Mouse (Mus musculus): ENCODE data around the gene Fez2. TPM values are rescaled to one million over a fixed set of nuclear protein-coding genes. Genes with fewer than 3 reads are reported as not detected.

Fez2 gene
- polyA plus RNA-seq, 1 experiment from 2014 or later: 35.5 TPM

DNA sequence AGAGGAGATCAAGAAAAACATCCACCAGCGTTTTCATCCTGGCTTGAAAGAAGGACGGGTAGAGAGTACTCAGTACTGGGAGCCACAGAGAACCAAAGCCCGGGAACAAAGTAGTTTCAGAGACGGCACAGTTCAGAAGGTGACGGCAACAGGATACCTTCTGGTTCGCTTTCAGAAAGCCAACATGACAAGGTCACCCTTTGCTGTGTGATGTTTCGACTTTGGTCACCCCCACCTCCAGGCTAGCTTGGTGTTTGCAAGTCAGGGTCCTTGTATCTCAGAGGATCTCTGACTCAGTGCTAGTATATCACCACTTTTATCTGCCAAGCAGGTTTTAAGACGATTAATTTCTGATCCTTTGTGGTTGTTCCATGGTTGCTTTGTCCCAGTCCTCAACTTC, 7.1 kb upstream of the Fez2 start:
- Histone ChIP-seq H3K4me3 (ENCODE audit: low read length) (no peak overlapping the region), H3K4me2 (ENCODE audit: low read depth, low read length) (no peak overlapping the region), H3K4me1 (replicated peaks; ENCODE audit: control insufficient read depth, insufficient read depth, low read length) (no peaks in the 10 kb centered on the region), H3K9ac (ENCODE audit: low read length) (no peak overlapping the region), H3K9me3 (ENCODE audit: control insufficient read depth, low read length) (peaks cover 4% of the 10 kb centered on the region; the same call in 1 of the 2 replicates), H3K36me3 (ENCODE audit: control insufficient read depth, insufficient read depth, low read length) (no peaks in the 10 kb centered on the region), H3K27me3 (ENCODE audit: control insufficient read depth, insufficient read depth, low read depth, low read length) (no peaks in the 10 kb centered on the region), H3K27ac (ENCODE audit: low read length) (no peak overlapping the region)
- ATAC-seq (ENCODE audit: low read depth): no peak
- WGBS: 72% methylated on average over 8 of the region's 8 CpGs

DNA sequence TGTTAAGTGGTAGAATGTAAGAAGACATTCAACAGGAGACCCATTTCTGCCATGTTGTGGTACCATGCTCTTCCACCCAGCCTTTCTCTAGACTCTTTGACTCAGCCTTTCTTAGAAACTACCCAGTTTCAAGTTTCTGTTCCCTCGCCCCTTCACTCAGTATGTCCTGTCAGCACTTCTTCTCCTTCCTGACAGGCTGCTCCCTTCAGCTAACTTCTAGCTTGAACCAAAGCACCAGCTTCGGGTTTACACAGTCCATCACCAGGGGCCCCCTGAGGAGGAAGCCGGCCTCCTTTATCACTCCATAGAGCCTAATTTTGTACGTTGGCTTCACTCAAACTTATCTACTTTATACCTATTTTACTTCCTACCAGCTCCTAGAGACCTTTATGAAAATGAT, 1.3 kb upstream of the Fez2 start:
- ATAC-seq (ENCODE audit: low read depth): no peak
- H3K27me3 ChIP-seq (ENCODE audit: control insufficient read depth, insufficient read depth, low read depth, low read length): no peaks in the 10 kb centered on the region
- WGBS: 66% methylated on average over 4 of the region's 4 CpGs

DNA sequence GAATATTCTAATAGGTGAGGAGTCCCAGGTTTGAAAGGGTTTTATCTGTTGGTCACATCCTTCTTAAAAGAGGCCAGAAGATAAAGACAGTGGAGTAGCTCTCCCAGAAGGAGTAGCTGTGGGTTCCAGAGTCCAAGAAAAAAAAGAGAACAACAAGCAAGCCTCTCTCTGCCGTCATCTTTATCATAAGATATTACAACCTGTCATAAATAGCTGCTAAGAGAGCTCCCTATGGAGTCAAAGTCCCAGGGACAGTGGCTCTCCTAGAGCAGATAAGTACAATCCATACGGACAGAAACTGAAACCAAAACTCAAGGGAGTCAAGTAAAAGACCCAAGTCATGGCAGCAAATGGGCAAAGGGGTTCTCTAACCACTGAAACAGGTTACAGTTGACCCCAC, 2.7 kb downstream of the Fez2 start:
- no peak overlapping the region for H3K4me3 ChIP-seq (ENCODE audit: low read length)
- H3K9me3 ChIP-seq (ENCODE audit: control insufficient read depth, low read length): no peaks in the 10 kb centered on the region
- no peak overlapping the region for H3K9ac ChIP-seq (ENCODE audit: low read length)
- no peak overlapping the region for H3K4me2 ChIP-seq (ENCODE audit: low read depth, low read length)
- peaks cover 9% of the 10 kb centered on the region; the same call in 1 of the 2 replicates for H3K4me1 ChIP-seq (replicated peaks; ENCODE audit: control insufficient read depth, insufficient read depth, low read length)
- 85% methylated on average over 2 of the region's 2 CpGs for WGBS
- H3K27me3 ChIP-seq (ENCODE audit: control insufficient read depth, insufficient read depth, low read depth, low read length): no peaks in the 10 kb centered on the region
- ATAC-seq (ENCODE audit: low read depth): no peak
- H3K36me3 ChIP-seq (ENCODE audit: control insufficient read depth, insufficient read depth, low read length): no peaks in the 10 kb centered on the region
- no peak overlapping the region for H3K27ac ChIP-seq (ENCODE audit: low read length)

More for the DNA sequence above, 1.3 kb upstream of the Fez2 start:
- Histone ChIP-seq H3K36me3 (ENCODE audit: control insufficient read depth, insufficient read depth, low read length) (no peaks in the 10 kb centered on the region), H3K9ac (ENCODE audit: low read length) (no peak overlapping the region), H3K4me2 (ENCODE audit: low read depth, low read length) (no peak overlapping the region), H3K9me3 (ENCODE audit: control insufficient read depth, low read length) (no peaks in the 10 kb centered on the region), H3K4me3 (ENCODE audit: low read length) (no peak overlapping the region), H3K4me1 (replicated peaks; ENCODE audit: control insufficient read depth, insufficient read depth, low read length) (peaks cover 6% of the 10 kb centered on the region; the same call in 1 of the 2 replicates), H3K27ac (ENCODE audit: low read length) (no peak overlapping the region)

DNA sequence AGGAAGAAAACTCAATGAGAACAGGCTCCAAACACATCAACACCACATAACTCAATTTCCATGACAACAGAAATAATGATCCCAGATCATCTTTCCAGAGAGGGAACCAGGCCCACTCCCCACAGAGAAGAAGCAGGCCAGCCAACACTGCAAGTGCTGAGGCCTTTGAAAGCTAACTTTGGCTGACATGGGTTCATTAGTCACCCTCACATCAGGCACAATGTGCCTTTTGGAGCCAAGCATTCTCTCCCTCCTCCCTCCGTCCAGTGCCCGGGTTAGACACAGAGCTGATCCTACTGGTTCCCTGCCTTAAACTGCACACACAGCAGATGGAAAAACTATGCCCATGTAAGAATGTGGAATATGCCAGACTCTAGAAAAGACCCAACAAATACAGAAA, 8.1 kb downstream of the Fez2 start:
- Histone ChIP-seq H3K36me3 (ENCODE audit: control insufficient read depth, insufficient read depth, low read length) (peaks cover 2% of the 10 kb centered on the region; the same call in 1 of the 2 replicates), H3K4me2 (ENCODE audit: low read depth, low read length) (no peak overlapping the region), H3K9ac (ENCODE audit: low read length) (no peak overlapping the region), H3K4me3 (ENCODE audit: low read length) (no peak overlapping the region), H3K27me3 (ENCODE audit: control insufficient read depth, insufficient read depth, low read depth, low read length) (no peaks in the 10 kb centered on the region), H3K9me3 (ENCODE audit: control insufficient read depth, low read length) (no peaks in the 10 kb centered on the region), H3K4me1 (replicated peaks; ENCODE audit: control insufficient read depth, insufficient read depth, low read length) (peaks cover 7% of the 10 kb centered on the region), H3K27ac (ENCODE audit: low read length) (no peak overlapping the region)
- ATAC-seq (ENCODE audit: low read depth): peak; percentile 83
- 44% methylated on average over 2 of the region's 2 CpGs for WGBS

DNA sequence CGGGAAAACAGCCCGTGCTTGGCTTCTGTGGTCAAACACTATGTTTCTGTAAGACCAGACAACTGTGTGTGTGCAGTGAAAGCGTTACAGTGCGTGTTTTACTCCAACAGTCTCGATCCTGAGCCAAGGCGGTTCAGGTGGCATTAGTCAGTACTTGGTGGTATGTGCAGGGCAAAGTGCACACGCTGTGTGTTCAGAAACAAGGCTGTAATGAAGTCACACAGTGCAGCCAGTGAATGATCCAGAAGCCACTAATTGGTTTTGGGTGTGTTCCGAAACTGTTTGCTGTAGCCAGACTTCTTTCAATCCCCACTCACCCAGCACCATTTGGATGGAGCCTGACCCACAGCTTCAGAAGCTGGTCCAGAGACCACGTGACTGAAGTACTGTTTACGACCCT, 9.6 kb downstream of the Fez2 start:
- Histone ChIP-seq H3K4me1 (replicated peaks; ENCODE audit: control insufficient read depth, insufficient read depth, low read length) (peaks cover 4% of the 10 kb centered on the region), H3K27me3 (ENCODE audit: control insufficient read depth, insufficient read depth, low read depth, low read length) (no peaks in the 10 kb centered on the region), H3K36me3 (ENCODE audit: control insufficient read depth, insufficient read depth, low read length) (peaks cover 6% of the 10 kb centered on the region), H3K4me3 (ENCODE audit: low read length) (no peak overlapping the region), H3K9me3 (ENCODE audit: control insufficient read depth, low read length) (no peaks in the 10 kb centered on the region), H3K4me2 (ENCODE audit: low read depth, low read length) (no peak overlapping the region), H3K9ac (ENCODE audit: low read length) (no peak overlapping the region), H3K27ac (ENCODE audit: low read length) (no peak overlapping the region)
- ATAC-seq (ENCODE audit: low read depth): no peak
- WGBS: 78% methylated on average over 10 of the region's 10 CpGs

DNA sequence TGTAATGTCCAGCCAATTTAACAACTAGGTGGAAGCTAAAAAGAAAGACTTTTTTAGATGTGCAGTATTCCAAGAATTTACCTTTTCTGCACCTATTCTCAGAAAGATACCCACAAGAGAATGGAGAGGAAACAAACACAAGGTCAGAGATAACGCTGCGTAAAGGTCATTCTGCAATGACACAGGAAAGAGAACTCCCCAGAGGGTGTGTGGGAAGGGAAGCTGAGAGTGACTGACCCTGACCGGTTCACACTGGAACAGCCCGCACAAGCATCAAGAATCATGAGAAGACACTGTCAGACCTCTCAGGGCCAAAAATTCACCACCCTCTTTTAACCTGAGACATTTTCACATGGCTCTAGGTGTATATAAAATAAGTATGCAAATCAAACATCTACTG, 10.4 kb downstream of the Fez2 start:
- H3K27me3 ChIP-seq (ENCODE audit: control insufficient read depth, insufficient read depth, low read depth, low read length): no peaks in the 10 kb centered on the region
- peaks cover 4% of the 10 kb centered on the region for H3K4me1 ChIP-seq (replicated peaks; ENCODE audit: control insufficient read depth, insufficient read depth, low read length)
- no peak overlapping the region for H3K27ac ChIP-seq (ENCODE audit: low read length)
- no peak overlapping the region for H3K4me2 ChIP-seq (ENCODE audit: low read depth, low read length)
- WGBS: 58% methylated on average over 4 of the region's 4 CpGs
- no peak overlapping the region for H3K9ac ChIP-seq (ENCODE audit: low read length)
- no peaks in the 10 kb centered on the region for H3K9me3 ChIP-seq (ENCODE audit: control insufficient read depth, low read length)
- H3K36me3 ChIP-seq (ENCODE audit: control insufficient read depth, insufficient read depth, low read length): peaks cover 6% of the 10 kb centered on the region
- no peak overlapping the region for H3K4me3 ChIP-seq (ENCODE audit: low read length)
- ATAC-seq (ENCODE audit: low read depth): no peak

DNA sequence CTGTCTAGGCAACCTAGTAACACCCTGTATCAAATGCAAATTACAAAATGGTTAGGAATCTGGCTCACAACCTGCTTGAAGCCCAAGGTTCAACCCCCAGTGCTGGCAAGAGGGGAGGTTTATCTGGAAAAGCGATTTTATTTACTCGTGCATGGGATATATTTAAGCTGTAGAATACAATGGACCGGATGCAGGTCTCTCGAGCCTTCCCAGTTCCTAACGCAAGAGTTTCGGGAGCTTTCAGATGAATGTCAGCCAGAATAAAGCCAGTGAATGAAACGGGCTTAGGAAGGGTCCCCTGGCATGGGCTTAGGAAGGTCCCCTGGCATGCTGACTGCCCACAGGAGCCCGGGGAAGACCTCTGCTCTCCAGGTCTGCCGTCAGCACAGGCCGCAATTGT, 11.1 kb downstream of the Fez2 start:
- no peak for ATAC-seq (ENCODE audit: low read depth)
- 83% methylated on average over 10 of the region's 10 CpGs for WGBS
- Histone ChIP-seq H3K4me2 (ENCODE audit: low read depth, low read length) (no peak overlapping the region), H3K9me3 (ENCODE audit: control insufficient read depth, low read length) (no peaks in the 10 kb centered on the region), H3K9ac (ENCODE audit: low read length) (no peak overlapping the region), H3K27ac (ENCODE audit: low read length) (no peak overlapping the region), H3K27me3 (ENCODE audit: control insufficient read depth, insufficient read depth, low read depth, low read length) (no peaks in the 10 kb centered on the region), H3K36me3 (ENCODE audit: control insufficient read depth, insufficient read depth, low read length) (peaks cover 6% of the 10 kb centered on the region), H3K4me1 (replicated peaks; ENCODE audit: control insufficient read depth, insufficient read depth, low read length) (peaks cover 4% of the 10 kb centered on the region), H3K4me3 (ENCODE audit: low read length) (no peak overlapping the region)

DNA sequence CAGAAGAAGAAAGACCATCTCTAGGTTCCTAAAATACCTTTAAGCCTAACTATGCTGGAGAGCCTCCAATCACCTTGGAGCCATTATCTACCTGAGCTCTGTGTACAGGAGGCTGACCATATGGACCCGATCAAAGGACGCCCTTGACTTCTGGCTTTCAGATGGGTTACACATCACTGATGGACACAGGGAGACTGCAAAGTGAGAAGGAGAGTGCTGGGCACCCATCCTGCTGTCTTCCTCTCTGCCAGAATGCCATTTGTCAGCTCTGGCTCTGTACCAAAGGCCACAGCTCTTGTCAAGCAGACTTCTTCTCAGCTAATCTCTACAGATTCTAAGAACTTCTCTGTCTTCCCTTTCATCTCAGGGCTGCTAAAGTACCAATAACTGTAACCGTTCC, 12.6 kb downstream of the Fez2 start:
- Histone ChIP-seq H3K27ac (ENCODE audit: low read length) (no peak overlapping the region), H3K27me3 (ENCODE audit: control insufficient read depth, insufficient read depth, low read depth, low read length) (no peaks in the 10 kb centered on the region), H3K4me2 (ENCODE audit: low read depth, low read length) (no peak overlapping the region), H3K9me3 (ENCODE audit: control insufficient read depth, low read length) (no peaks in the 10 kb centered on the region), H3K36me3 (ENCODE audit: control insufficient read depth, insufficient read depth, low read length) (peaks cover 6% of the 10 kb centered on the region), H3K4me1 (replicated peaks; ENCODE audit: control insufficient read depth, insufficient read depth, low read length) (peaks cover 9% of the 10 kb centered on the region), H3K9ac (ENCODE audit: low read length) (no peak overlapping the region), H3K4me3 (ENCODE audit: low read length) (no peak overlapping the region)
- no peak for ATAC-seq (ENCODE audit: low read depth)
- 83% methylated on average over 3 of the region's 3 CpGs for WGBS

DNA sequence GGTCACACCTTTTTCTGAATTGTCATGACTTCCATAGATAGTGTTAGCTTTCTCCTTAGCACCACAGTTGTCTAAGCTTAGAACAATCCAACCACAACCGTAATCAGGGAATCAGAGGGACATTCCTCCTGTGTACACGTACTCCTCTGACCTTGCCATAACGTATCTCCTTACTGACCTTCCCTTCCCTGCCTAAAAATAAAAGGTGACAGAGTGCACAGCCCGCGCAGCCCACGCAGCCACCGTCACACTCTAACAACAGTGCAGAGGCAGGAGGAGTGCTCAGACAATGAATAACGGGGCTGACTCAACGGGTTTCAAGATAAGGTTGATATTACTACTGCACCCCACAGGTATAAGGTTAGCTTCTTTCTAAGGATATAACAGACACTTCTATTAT, 14.1 kb downstream of the Fez2 start:
- WGBS: 82% methylated on average over 9 of the region's 9 CpGs
- Histone ChIP-seq H3K27ac (ENCODE audit: low read length) (no peak overlapping the region), H3K4me3 (ENCODE audit: low read length) (no peak overlapping the region), H3K4me2 (ENCODE audit: low read depth, low read length) (no peak overlapping the region), H3K9ac (ENCODE audit: low read length) (no peak overlapping the region), H3K27me3 (ENCODE audit: control insufficient read depth, insufficient read depth, low read depth, low read length) (no peaks in the 10 kb centered on the region), H3K9me3 (ENCODE audit: control insufficient read depth, low read length) (no peaks in the 10 kb centered on the region), H3K4me1 (replicated peaks; ENCODE audit: control insufficient read depth, insufficient read depth, low read length) (peaks cover 11% of the 10 kb centered on the region), H3K36me3 (ENCODE audit: control insufficient read depth, insufficient read depth, low read length) (peaks cover 6% of the 10 kb centered on the region)
- ATAC-seq (ENCODE audit: low read depth): no peak

DNA sequence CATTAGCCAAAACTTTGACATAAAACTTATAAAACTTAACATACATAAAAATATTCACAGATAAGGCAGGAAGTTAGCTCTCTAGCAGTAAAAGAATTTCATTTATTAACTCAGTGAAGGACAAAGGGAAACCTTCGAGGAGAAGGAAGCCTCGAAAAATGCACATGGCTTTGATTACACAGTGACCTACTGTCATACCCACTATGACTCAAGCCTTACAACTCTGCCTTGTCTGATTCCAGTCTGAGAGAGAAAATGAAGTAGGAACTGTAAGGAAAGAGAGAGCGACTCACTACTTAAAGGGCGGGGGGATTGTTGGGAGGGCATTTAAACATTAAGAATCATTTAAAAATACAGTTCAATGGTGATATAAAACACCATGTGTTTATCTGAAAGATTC, 14.7 kb downstream of the Fez2 start:
- ATAC-seq (ENCODE audit: low read depth): no peak
- peaks cover 7% of the 10 kb centered on the region for H3K4me1 ChIP-seq (replicated peaks; ENCODE audit: control insufficient read depth, insufficient read depth, low read length)
- no peak overlapping the region for H3K4me3 ChIP-seq (ENCODE audit: low read length)
- WGBS: 62% methylated on average over 4 of the region's 4 CpGs
- H3K27me3 ChIP-seq (ENCODE audit: control insufficient read depth, insufficient read depth, low read depth, low read length): no peaks in the 10 kb centered on the region
- H3K4me2 ChIP-seq (ENCODE audit: low read depth, low read length): no peak overlapping the region
- H3K27ac ChIP-seq (ENCODE audit: low read length): no peak overlapping the region
- no peak overlapping the region for H3K9ac ChIP-seq (ENCODE audit: low read length)
- H3K9me3 ChIP-seq (ENCODE audit: control insufficient read depth, low read length): no peaks in the 10 kb centered on the region
- H3K36me3 ChIP-seq (ENCODE audit: control insufficient read depth, insufficient read depth, low read length): peaks cover 4% of the 10 kb centered on the region; the same call in 1 of the 2 replicates

Measured in lung, embryonic 16.5 days (tissue).